Mouse (Mus musculus) embryonic facial prominence, embryonic 12.5 days (tissue): ENCODE measurements around the gene Pde4d. TPM values are rescaled to one million over a fixed set of nuclear protein-coding genes. Genes with fewer than 3 reads are reported as not detected.

Experiments used
- ATAC-seq: fragments of 200-750 bp; cut with Nextera tagmentation; 2 replicates; pipeline ENCODE4 v1.8.0; 2017; ENCODE audit not compliant: insufficient number of reproducible peaks, insufficient read depth, low FRiP score, low TSS enrichment
- H3K27ac ChIP-seq: fragments of 300-500 bp; sonication (generic); 2 replicates; pipeline ENCODE4 v1.5.1; 2016; ENCODE audit warnings: mild to moderate bottlenecking
- H3K27me3 ChIP-seq: fragments of 300-500 bp; sonication (generic); 2 replicates; pipeline ENCODE4 v1.6.1; 2016; ENCODE audit warnings: mild to moderate bottlenecking, moderate library complexity
- H3K36me3 ChIP-seq: fragments of 300-500 bp; sonication (generic); 2 replicates; pipeline ENCODE4 v1.6.1; 2016; ENCODE audit warnings: mild to moderate bottlenecking
- H3K4me1 ChIP-seq: fragments of 300-500 bp; sonication (generic); 2 replicates; pipeline ENCODE4 v1.6.1; 2016
- H3K4me2 ChIP-seq: fragments of 300-500 bp; sonication (generic); replicated peaks from 2 replicates; pipeline ENCODE4 v1.6.1; 2016; ENCODE audit warnings: mild to moderate bottlenecking, moderate library complexity
- H3K4me3 ChIP-seq: fragments of 300-500 bp; sonication (generic); 2 replicates; pipeline ENCODE4 v1.5.1; 2016; ENCODE audit warnings: mild to moderate bottlenecking
- H3K9ac ChIP-seq: fragments of 300-500 bp; sonication (generic); 2 replicates; pipeline ENCODE4 v1.6.1; 2016; ENCODE audit warnings: mild to moderate bottlenecking, moderate library complexity
- H3K9me3 ChIP-seq: fragments of 300-500 bp; sonication (generic); 2 replicates; pipeline ENCODE4 v1.6.1; 2016; ENCODE audit warnings: mild to moderate bottlenecking, moderate library complexity
- WGBS: fragments of 180-500 bp; shearing (Covaris S2); methylation state at CpG from one replicate; pipeline ENCODE4 v1.1.7; 2016; 5-methylcytosine and 5-hydroxymethylcytosine counted together
- polyA plus RNA-seq: library from polyadenylated mRNA; unstranded; fragments of >200 nt; fragmentation: Nextera tagmentation; extraction: Ambion mirVana; gene quantifications from 2 replicates; pipeline ENCODE4 v1.2.1, GENCODE M21; 2016

The Pde4d gene
- polyA plus RNA-seq, 1 experiment from 2014 or later, result 20.4 TPM

GRCm38 (mm10) chr13:109715321-109715720, 1265.6 kb downstream of the Pde4d start:
- Histone ChIP-seq H3K27me3 (no peaks in the 10 kb centered on the region), H3K4me1 (peaks cover 6% of the 10 kb centered on the region; the same call in 1 of the 2 replicates), H3K4me2 (no peak overlapping the region), H3K4me3 (no peak overlapping the region), H3K9ac (no peak overlapping the region), H3K36me3 (no peaks in the 10 kb centered on the region), H3K9me3 (no peaks in the 10 kb centered on the region), H3K27ac (no peak overlapping the region)
- 66% methylated on average over 1 of the region's 1 CpGs for WGBS
- no peak for ATAC-seq

DNA sequence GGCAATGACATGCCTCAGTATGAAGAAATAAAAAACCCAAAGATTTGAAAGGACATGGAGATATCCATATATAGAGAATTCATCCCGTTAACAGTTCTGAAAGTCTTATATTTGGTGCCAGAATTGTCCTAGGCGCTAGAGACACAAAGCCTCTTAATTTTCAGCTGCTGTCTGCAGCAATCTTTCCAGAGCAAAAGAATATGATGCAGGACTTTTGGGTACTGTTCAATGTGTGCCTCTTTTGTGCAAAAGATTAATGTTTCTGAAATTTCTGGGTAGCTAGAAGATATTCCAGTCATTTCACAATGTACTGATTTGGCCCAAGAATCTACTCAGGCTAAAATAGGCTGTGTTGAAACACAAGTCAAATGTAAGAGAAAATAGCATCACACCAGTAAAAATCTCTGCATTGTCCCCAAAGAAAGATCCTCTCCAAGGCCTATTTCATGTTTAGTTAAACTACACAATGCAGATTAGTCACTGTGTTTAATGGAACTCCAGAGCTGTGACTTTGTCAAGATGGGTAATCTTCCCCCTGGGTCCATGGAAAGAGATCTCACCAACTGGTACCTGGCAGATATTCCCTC, 1270.5 kb downstream of the Pde4d start:
- Histone ChIP-seq H3K9ac (no peak overlapping the region), H3K27ac (no peak overlapping the region), H3K4me1 (peaks cover 6% of the 10 kb centered on the region; the same call in 1 of the 2 replicates), H3K36me3 (no peaks in the 10 kb centered on the region), H3K9me3 (no peaks in the 10 kb centered on the region), H3K4me2 (no peak overlapping the region), H3K4me3 (no peak overlapping the region), H3K27me3 (no peaks in the 10 kb centered on the region)
- 92% methylated on average over 2 of the region's 2 CpGs for WGBS
- ATAC-seq, result no peak

- H3K36me3 ChIP-seq, result no peaks in the 10 kb centered on the region
- no peaks in the 10 kb centered on the region for H3K9me3 ChIP-seq
- H3K9ac ChIP-seq, result no peak overlapping the region
- no peak overlapping the region for H3K27ac ChIP-seq
- H3K4me3 ChIP-seq, result no peak overlapping the region
- ATAC-seq, result no peak
- WGBS, result 77% methylated on average over 6 of the region's 6 CpGs
- H3K4me1 ChIP-seq, result no peaks in the 10 kb centered on the region
- H3K4me2 ChIP-seq, result no peak overlapping the region
- no peaks in the 10 kb centered on the region for H3K27me3 ChIP-seq
Observed at GRCm38 (mm10) chr13:109722237-109723119, 1272.7 kb downstream of the Pde4d start.

GRCm38 (mm10) chr13:109727346-109727745, 1277.6 kb downstream of the Pde4d start:
- no peaks in the 10 kb centered on the region for H3K36me3 ChIP-seq
- H3K27me3 ChIP-seq, result no peaks in the 10 kb centered on the region
- no peaks in the 10 kb centered on the region for H3K4me1 ChIP-seq
- no peak for ATAC-seq
- no peak overlapping the region for H3K4me3 ChIP-seq
- H3K9ac ChIP-seq, result no peak overlapping the region
- 63% methylated on average over 5 of the region's 5 CpGs for WGBS
- H3K4me2 ChIP-seq, result no peak overlapping the region
- no peaks in the 10 kb centered on the region for H3K9me3 ChIP-seq
- H3K27ac ChIP-seq, result no peak overlapping the region

- H3K9ac ChIP-seq, result no peak overlapping the region
- H3K27me3 ChIP-seq, result no peaks in the 10 kb centered on the region
- no peaks in the 10 kb centered on the region for H3K36me3 ChIP-seq
- H3K9me3 ChIP-seq, result no peaks in the 10 kb centered on the region
- ATAC-seq, result no peak
- no peak overlapping the region for H3K4me3 ChIP-seq
- no peaks in the 10 kb centered on the region for H3K4me1 ChIP-seq
- WGBS, result 77% methylated on average over 4 of the region's 4 CpGs
- H3K4me2 ChIP-seq, result no peak overlapping the region
- no peak overlapping the region for H3K27ac ChIP-seq
Observed at GRCm38 (mm10) chr13:109729612-109730011, 1279.9 kb downstream of the Pde4d start.

DNA sequence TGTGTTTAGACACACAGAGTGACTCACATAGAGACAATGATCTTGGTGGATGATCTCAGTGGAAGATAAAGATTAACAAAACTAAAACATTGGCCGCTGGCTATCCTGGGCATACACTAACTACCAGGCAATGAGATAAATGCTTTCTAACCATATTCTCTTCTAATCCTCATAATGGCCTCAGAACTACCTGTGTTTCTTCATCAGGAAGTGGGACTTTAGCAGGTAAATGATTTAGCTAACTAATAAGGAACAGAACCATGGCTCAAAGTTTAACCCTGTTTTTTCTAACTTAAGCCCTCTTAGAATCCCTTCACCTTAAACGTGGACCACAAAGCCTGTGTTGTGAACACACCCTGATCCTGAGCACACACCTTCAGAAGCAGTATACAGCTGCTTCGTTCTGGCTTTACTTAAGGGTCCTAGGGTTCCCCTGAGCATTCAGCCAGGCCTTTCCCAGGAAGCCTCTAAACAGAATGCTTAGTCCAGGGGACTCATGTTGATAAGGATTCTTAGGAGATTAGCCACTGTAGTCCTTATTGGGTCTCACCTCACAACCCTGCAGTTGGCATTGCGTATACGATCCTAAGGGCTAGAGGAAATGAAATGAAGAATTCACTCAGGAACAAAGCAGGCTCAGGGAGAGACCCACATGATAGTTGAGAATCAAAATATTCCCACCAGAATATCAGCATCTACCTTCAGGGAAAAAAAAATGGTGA, 1283.1 kb downstream of the Pde4d start:
- no peak overlapping the region for H3K27ac ChIP-seq
- H3K4me1 ChIP-seq, result no peaks in the 10 kb centered on the region
- H3K4me2 ChIP-seq, result no peak overlapping the region
- H3K4me3 ChIP-seq, result no peak overlapping the region
- no peak overlapping the region for H3K9ac ChIP-seq
- no peak for ATAC-seq
- H3K27me3 ChIP-seq, result no peaks in the 10 kb centered on the region
- WGBS, result 82% methylated on average over 5 of the region's 5 CpGs
- no peaks in the 10 kb centered on the region for H3K36me3 ChIP-seq
- H3K9me3 ChIP-seq, result no peaks in the 10 kb centered on the region

DNA sequence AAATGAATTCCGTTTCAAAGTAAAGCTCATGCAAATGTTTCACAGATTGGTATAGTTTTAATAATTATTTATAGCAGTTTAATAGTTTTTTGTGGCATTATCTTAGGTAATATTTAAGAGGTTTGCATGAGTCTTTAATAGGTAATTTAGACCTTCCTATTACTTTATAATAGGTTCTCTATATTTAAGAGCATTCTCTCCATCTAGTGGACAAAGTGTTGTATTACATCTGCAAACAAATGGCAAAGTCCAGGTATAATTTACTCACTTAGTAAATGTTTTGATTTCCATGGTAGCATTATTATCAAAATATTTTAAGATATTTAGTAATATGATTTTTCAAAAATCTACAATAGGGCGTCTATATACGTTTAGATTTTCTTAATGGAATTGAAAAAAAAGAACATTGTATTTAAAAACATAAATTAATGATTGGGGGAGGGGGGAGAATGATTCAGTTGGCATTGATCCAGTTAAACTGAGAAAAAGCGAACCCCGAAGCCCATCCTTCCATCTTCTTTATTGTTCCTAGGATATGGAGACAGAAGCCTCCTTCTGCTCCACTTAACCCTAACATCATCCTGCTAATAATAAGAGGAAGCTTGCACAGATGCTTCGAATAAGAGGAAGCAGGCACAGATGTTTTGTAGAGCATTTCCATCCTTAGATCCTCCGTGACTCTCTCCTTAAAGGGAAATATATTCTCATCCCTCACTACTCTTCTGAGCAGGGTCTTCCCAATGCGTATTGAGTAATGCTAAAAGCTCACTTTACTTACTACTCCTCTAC, 1286.7 kb downstream of the Pde4d start:
- no peak for ATAC-seq
- H3K27me3 ChIP-seq, result no peaks in the 10 kb centered on the region

DNA sequence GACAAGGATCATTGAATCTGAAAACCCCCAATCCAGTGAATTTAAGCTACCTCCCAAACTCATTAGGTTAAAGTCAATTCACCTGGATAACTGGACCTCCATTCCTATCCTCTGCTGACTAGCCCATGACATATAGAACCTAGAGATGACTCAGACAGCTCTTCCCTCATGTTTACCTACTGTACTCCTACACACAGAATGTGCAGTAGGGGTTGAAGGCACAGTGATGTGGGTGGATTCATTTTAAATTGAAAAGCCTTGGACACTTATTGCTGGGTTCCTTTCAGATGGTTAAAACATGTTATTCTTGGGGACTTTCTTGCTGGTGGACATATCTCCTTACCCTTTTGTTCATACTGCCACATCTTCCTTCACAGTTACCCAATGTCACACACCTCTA, 1296.7 kb downstream of the Pde4d start:
- H3K4me2 ChIP-seq, result no peak overlapping the region
- no peaks in the 10 kb centered on the region for H3K36me3 ChIP-seq
- no peak overlapping the region for H3K27ac ChIP-seq
- H3K4me1 ChIP-seq, result no peaks in the 10 kb centered on the region
- no peaks in the 10 kb centered on the region for H3K9me3 ChIP-seq
- no peak for ATAC-seq
- H3K4me3 ChIP-seq, result no peak overlapping the region
- no peak overlapping the region for H3K9ac ChIP-seq
- H3K27me3 ChIP-seq, result no peaks in the 10 kb centered on the region

More for the DNA sequence above, 1286.7 kb downstream of the Pde4d start:
- H3K27ac ChIP-seq, result no peak overlapping the region
- H3K4me1 ChIP-seq, result no peaks in the 10 kb centered on the region
- H3K4me2 ChIP-seq, result no peak overlapping the region
- no peaks in the 10 kb centered on the region for H3K9me3 ChIP-seq
- 38% methylated on average over 8 of the region's 8 CpGs for WGBS
- H3K4me3 ChIP-seq, result no peak overlapping the region
- H3K36me3 ChIP-seq, result no peaks in the 10 kb centered on the region
- no peak overlapping the region for H3K9ac ChIP-seq

GRCm38 (mm10) chr13:109752236-109752863, 1302.6 kb downstream of the Pde4d start:
- WGBS, result 37% methylated on average over 8 of the region's 8 CpGs
- Histone ChIP-seq H3K9ac (no peak overlapping the region), H3K27ac (no peak overlapping the region), H3K36me3 (no peaks in the 10 kb centered on the region), H3K4me2 (no peak overlapping the region), H3K9me3 (no peaks in the 10 kb centered on the region), H3K4me3 (no peak overlapping the region), H3K27me3 (no peaks in the 10 kb centered on the region), H3K4me1 (no peaks in the 10 kb centered on the region)
- no peak for ATAC-seq

- no peak overlapping the region for H3K4me3 ChIP-seq
- no peak overlapping the region for H3K9ac ChIP-seq
- H3K4me2 ChIP-seq, result no peak overlapping the region
- H3K27me3 ChIP-seq, result no peaks in the 10 kb centered on the region
- H3K27ac ChIP-seq, result no peak overlapping the region
- no peak for ATAC-seq
- no peaks in the 10 kb centered on the region for H3K36me3 ChIP-seq
- H3K9me3 ChIP-seq, result no peaks in the 10 kb centered on the region
- no peaks in the 10 kb centered on the region for H3K4me1 ChIP-seq
- WGBS, result 93% methylated on average over 5 of the region's 5 CpGs
Observed at GRCm38 (mm10) chr13:109756854-109757253, 1307.1 kb downstream of the Pde4d start.

- ATAC-seq, result no peak
- WGBS, result 44% methylated on average over 5 of the region's 5 CpGs
- Histone ChIP-seq H3K9me3 (no peaks in the 10 kb centered on the region), H3K4me1 (no peaks in the 10 kb centered on the region), H3K36me3 (no peaks in the 10 kb centered on the region), H3K4me3 (no peak overlapping the region), H3K27ac (no peak overlapping the region), H3K9ac (no peak overlapping the region), H3K4me2 (no peak overlapping the region), H3K27me3 (no peaks in the 10 kb centered on the region)
Observed at GRCm38 (mm10) chr13:109759201-109759600, 1309.5 kb downstream of the Pde4d start.
